Mouse (Mus musculus) 3T3-L1 (cell line): ENCODE data around the gene Lypd4.
"Not testable (repeated sequence)": the region's sequence is repeated elsewhere in the genome, so short reads cannot be mapped to it uniquely, and the experiment has no call there.

ENCODE experiments used
- DNase-seq: peaks from one replicate; pipeline ENCODE4 v3.0.0-alpha.2; 2015; ENCODE audit warnings: low read depth, low spot score

The Lypd4 gene

DNA sequence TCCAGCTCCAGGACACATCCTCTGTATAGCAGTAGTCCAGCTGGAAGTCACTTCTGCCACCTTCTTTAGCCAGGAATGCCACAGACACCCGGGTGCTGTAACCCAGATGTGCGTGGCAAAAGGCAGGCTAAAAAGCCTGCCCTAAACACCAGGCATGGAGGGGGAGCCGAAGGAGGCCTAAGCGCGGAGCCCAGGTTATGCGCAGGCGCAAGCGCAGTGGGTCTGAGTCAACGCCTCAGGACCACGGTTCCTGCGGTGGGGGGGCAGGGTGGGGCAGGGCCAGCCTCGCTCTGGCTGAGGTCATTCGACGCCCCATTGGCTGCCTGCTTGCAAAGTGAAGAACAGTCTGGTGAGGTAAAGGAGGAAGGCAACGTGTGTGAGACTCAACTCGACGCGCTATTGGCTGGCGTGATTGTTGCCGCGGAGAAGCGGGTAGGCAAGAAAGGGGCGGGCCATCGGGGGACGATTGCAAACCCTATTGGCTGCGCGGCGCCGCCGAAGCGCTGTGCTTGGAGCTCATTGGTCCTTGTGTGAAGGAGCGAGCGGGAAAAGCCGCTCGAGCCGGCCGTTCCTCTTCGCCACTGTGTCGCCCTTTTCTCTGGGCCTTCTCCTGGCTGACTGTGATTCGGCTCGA is at the start of gene Lypd4, which contains the start of gene Dmrtc2:
Gene Lypd4 (minus strand): TSS at position 410 of the 634 bp plus-strand sequence.
Gene Dmrtc2 (plus strand): TSS at position 526 of the 634 bp plus-strand sequence.
- DNase-seq: no peak

DNA sequence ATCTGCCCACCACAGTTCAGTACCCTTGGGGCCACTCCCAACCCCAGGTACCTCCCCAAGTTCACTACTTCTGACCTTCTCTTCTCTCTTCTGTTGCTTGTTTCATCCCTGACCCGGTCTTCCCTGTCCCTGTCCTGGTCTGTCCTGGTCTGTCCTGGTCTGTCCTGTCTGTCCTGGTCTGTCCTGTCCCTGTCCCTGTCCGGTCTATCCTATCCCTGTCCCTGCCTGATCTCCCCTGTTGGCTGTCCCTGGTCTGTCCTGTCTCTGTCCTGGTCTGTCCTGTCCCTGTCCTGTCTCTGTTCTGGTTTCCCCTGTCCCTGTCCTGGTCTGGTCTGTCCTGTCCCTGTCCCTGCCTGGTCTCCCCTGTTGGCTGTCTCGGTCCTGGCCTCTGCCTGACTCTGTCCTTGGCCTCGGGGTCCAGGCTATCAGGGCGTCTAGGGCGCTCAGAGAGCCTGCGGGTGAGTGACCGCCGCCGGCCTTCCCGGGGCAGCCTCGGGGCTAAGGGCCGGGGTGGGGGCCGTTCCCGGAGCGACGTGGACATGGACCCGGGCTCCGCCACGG is 49.1 kb upstream of the Lypd4 start:
- no peak for DNase-seq

DNA sequence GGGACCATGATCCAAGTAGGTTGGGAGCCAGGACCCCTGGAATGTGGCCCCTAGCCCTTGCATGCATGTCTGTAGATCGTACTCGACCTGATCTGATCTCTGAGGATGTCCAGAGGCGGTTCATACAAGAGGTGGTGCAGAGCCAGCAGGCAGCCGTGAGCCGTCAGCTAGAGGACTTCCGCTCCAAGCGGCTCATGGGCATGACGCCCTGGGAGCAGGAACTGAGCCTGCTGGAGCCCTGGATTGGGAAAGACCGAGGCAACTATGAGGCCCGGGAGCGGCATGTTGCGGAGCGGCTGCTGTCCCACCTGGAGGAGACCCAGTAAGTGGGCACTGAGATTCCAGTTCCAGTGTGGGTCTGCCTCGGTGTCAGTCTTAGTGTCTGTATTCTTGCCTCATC is 42.7 kb upstream of the Lypd4 start:
- DNase-seq: no peak

DNA sequence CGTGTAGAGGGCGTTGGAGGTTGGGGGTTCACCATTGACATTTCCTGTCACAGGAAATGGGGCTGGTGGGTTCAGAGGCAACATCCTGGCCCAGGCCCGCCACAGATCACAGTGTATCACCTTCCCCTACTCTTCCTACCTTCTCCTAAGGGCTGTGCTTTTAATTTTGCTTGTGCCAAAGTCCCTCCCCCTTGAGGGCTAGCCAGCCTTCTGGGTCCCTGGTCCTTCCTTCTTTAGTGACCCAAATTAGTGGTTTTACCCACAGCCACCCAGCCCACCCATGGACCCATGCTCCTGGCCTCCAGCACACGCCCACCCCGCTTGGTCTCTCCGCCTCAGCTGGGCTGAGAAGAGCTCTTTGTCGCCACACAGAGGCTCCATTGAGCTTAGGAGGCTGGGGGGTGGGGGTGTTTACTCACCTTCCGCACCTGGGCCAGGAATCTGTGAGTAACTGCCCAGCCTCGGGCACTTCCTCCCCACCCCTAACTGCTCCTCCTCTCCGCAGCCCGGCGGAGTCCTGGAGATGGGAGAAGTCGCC is 37.5 kb upstream of the Lypd4 start:
- no peak for DNase-seq

DNA sequence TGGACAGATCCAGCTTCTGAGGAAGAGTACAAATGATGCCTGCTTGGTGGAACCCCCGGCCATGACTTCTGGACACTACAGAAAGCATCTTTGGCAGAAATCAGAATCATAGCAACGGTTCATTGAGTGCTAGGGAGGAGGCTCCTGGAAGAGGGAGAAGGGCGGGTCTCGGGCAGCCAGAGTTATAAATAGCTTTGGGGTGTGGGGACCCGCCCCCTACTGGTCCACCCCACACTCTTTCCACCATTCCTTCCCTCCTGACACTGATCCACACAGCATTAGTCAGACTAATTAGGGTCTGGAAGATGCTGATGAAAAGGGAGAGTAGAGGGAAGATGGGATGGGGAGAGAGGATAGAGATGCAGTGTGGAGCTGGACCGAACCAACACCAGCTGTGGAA is 36.8 kb upstream of the Lypd4 start:
- DNase-seq: no peak

DNA sequence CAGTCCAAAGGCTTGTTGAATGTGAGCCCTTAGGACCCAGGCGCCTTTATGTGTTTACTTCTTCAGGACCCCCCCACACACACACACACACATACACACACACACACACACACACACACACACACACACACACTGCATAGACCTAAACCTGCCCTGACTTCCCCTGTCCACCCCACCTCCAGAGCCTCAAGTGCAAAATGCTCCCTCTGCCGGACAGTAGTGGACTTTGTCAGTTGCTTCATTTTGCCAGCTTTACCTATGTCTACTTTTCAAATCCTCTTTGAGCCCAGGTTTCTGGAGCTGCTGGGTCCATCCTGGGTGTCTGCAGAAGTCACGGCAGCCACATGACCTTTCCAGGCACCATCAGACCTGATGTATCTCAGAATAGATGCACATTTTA is 35.2 kb upstream of the Lypd4 start:
- peak; percentile 83 for DNase-seq

DNA sequence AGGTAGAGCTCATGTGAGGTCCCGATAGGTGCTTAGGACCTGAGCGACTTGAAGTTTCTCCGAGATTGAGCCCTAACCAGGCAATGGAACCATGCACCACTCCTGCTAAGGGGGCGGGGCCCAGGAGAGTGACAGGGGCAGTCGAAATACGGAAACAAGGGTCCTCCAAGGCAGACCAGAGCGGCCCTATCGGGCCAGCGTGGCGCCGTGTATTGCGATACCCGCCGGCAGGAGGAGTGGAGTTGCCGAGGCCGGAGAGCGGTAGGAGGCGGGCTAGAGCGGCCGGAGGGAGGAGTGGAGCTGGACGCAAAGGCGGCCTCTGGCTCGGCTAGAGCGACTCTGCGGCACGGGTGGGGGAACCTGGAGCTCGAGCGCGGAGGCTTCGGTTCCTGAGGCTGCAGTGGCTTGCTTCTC is 34.3 kb upstream of the Lypd4 start:
- peak; percentile 96 for DNase-seq

DNA sequence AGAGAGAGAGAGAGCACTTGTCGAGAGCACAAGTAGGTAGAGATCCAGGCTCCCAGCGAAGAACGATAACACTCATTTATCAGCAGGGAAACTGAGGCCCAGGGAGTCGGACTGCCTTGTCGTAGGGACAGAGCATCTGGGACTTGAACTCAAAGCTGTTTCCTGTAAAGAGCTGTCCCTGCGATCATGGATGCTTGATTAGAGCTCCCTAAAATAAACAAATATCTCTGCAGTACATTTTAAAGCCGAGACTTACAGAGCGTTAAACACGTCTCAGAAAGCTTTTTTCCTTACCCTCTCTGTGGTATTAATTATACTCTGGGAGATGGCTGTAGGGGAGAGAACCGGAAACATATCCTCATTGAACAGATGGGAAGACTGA is 33.7 kb upstream of the Lypd4 start:
- peak; percentile 28 for DNase-seq

DNA sequence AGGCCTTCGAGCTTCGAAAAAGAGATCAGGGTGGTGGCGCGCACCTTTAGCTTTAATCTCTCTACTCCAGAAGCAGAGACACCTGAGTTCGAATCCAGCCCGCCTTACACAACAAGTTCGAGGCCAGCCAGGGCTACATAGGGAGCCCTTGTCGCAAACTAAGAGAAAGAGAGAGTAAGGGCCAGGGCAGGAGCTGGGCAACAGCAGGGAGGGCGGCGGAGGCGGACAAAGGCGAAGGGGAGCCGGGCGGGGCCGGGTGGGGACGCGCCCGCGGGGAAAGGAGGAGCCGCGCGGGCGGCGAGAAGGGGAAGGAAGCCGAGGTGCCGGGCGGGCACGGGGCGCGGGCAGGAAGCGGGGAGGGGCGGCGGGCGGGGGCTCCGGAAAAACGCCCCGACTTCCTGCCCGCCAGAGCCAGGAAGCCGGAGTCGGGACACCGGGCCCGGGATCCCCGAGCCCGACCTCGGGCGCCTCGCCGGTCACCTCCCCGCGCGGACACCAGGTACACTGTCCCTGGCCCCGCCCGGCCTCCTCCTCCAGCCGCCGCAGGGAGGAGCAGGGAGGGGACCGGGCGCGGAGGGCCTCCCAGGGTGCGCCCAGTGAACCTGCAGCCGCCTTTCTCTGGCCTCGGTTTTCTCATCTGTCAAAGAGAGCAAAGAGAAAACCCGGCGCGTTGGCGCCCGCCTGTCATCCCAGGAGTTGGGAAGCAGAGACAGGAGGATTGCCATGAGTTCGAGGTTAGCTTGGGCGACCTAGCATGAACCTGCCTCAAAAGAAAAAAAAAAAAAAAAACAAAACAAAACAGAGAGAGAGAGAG is 33.1 kb upstream of the Lypd4 start, which contains the start of gene Arhgef1:
Gene Arhgef1 (plus strand): TSS at position 283 of the 814 bp plus-strand sequence.
- no peak for DNase-seq

DNA sequence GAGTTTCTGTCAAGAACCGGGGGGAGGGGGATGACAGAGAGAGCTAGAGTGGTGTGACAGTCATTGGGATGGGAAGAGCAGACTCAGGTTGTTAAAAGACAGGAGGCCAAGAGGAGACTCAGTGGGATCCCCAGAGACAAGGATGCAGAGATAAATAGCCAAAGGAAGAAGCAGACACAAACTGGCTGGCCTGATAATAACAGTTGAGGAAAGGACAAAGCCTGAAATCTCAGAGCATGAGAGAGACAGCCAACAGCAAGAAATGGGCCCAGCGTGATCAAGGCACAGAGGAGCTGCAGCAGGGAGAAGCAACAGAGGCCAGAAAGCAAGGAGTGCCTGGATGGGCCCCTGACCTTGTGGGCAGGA is 32.5 kb upstream of the Lypd4 start:
- no peak for DNase-seq

DNA sequence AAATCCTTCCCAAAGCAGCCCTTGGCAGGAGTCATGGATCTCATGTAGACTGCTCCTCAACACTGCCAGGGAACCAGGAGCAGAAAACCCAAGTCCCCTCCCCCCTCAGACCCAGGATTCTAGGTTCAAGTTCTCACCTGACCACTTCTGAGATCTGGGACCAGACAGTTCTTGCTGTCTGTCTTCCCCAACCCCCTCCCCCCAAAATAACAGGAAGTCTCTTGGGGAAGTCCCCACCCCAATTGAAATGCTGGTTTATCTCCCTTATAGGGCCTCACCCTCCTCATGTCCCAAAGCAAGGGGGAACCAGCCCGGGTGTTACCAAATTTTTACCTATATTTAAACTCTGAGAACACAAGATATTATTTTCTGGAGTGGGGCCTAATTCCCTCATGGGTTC is 32.1 kb upstream of the Lypd4 start:
- DNase-seq: no peak

DNA sequence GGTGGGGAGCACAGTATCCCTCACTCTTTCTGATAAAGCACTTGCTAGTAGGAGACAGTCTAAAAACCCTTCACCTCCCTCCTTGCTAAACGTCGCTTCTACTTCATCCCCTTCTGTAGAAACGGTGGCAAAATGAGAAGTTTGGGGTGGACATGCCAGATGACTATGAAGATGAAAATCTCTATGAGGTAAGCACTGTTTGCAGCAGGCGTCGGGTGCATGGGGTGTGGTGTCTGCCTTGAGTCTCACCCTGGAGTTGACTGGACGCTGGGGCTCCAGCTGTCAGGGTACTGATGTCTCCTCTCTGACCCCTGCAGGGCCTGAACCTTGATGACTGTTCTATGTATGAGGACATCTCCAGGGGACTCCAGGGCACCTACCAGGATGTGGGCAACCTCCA is 31.4 kb upstream of the Lypd4 start:
- DNase-seq: no peak

DNA sequence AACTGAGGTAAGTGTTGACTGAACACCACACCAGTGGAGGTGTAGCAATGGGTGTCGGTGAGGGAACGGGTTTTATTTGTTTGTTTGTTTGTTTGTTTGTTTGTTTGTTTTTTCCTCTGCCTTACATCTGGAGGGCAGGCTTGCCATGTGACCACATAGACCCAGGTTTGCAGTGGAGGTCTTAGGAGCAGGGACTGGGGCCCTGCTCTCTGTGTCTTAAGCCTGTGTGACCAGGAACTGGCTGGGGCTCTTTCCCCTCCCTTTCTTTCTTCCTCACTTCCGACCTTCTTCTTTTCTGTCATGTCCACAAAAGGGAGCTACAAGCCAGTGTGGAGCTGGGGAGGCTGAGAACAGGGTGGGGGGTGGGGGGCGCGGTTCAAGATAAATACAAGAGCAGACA is 28.2 kb upstream of the Lypd4 start:
- no peak for DNase-seq

DNA sequence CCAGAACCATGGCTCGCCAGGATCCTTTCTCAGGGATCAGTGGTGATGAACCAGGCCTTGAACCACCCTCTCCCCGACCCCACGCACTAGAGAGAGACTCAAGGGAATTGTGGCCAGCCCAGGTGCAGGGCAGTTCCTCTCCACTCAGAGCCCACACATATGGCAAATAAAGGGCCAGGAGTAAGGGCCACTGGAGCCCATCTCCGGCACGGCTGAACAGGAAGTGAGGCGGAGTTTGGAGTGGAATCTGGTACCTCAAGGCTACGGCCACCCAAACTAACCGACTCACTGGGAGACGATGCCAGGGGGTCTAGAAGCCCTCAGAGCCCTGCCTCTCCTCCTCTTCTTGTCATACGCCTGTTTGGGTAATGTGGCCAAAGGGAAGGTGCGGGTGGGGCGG is 27.5 kb upstream of the Lypd4 start, which contains the start of gene Cd79a:
Gene Cd79a (plus strand): TSS at position 158 of the 400 bp plus-strand sequence.
- no peak for DNase-seq

DNA sequence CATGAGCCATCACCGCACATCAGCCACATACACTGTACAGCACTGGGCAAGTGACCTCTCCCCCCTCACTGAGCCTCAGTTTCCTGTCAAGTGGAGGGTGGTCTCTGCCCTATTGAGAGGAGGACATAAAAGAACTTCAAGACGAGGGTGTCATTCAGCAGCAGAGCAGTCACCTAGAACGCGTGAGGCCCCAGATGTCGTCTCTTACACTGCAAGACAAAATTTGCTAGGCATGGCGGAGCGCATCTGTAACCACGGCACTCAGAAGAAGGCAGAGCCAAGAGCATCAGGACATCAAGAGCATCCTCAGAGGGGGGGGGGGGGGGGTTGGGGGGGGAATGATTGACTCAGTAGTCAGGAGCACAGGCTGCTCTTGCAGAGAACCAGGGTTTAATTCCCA is 26.5 kb upstream of the Lypd4 start:
- DNase-seq: no peak

DNA sequence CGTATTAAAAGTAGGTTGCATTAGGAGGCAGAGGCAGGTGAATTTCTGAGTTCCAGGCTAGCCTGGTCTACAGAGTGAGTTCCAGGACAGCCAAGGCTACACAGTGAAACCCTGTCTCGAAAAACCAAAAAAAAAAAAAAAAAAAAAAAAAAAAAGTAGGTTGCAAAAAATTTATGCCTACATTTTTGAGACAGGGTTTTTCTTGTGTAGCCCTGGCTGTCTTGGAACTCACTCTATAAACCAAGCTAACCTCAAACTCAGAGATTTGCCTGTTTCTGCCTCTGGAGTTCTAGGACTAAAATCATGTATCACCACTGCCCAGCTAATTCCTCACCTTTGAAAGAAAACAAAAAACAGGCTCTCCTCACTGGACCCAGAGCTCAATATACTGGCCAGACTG is 26.0 kb upstream of the Lypd4 start:
- not testable (repeated sequence) for DNase-seq

DNA sequence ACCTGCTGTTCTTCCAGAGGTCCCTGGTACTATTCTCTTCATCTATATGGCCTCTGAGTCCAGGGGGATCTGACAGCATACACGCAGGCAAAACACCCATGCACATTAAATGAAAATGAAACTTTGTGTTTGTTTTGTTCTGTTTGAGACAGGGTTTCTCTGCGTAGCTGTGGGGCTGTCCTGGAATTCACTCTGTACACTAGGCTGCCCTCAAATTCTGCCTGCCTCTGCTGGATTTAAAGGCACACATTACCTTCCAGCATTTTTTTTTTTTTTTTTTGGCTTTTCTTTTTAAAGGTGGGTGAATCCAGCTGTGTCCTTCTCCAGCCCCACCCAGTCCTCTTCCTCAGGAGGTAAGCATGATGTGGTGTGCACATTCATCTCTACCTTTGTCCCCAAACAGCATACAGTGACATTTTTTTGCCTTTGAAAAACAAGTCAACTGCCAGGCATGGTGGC is 22.4 kb upstream of the Lypd4 start:
- DNase-seq: no peak

DNA sequence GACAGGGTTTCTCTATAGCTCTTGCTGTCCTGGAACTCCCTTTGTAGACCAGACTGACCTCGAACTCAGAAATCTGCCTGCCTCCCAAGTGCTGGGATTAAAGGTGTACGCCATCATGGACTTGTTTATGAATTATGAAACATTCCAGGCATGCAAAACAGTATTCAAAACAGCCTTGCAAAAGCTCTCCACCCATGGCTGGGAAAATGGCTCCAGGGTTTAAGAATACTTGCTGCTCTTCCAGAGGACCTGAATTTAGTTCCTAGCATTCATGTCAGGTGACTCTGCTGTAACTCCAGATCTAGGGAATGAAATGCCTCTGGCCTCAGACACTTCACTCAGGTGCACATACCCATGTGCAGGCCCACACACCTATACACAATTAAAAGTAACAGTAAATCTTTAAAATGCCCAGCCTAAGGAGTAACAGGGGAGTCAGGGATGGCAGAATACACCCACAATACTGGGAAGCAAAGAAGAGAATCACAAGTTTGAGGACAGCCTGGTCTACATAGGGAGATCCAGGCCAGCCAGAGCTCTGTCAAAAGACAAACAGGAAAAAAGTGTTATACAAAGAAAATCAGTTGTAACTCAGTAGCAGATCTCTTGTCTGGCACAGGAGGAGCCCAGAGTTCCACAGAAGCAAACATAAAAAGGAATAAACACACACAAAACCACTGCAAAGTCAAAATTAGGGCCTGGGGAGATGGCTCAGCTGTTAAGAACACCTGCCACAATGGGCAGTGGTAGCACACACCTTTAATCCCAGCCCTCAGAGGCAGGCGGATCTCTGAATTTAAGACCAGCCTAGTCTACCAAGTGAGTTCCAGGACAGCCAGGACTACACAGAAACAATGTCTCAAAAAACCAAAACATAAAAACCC is 21.7 kb upstream of the Lypd4 start:
- DNase-seq: peak; percentile 6

DNA sequence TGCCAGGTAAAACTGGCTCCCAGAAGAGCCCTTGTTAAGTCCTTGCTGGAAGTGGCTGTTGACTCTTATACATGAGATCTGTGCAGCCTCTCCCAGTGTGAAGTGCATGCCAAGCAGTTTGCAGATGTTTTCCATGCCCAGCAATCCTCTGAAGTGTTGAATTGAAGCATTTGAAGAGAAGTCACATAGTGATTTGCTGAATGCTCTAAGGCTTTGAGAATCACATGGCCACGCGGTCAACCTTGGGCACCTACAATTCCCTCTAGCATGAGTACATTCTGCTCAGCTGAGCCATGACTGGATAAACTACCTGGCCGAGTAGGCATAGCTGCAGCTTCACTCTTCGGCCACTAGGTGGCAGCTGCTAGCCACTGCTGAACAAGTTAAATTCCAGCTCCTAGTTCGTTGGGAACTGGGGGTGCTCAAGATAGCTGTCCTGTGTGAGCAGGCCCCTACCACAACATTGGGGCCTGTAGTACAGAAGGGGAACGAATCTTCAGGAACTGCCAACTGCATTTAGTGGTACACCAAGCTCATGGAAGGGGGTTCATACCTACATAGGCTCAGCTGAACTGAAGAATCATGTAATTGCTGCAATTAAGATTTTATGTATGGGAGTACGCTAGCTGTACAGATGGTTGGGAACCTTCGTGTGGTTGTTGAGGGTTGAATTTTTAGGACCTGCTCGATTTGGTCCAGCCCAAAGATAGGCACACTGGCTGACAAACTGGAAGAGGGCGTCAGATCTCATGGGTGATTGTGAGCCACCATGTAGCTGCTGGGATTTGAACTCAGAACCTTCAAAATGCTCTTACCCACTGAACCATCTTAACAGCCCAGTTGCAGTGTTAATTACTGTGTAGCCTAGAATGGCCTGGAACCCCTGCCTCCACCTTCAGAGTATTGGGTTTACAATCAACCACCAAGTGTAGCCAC is 20.8 kb upstream of the Lypd4 start:
- peak; percentile 80 for DNase-seq
